Comparison of ENCODE assay signal across 8 mouse cellular contexts in genomic region chr5:53523046-53523445, GRCm38 (mm10). TPM values are rescaled to one million over a fixed set of nuclear protein-coding genes. Genes with fewer than 3 reads are reported as not detected.
DNase-seq lines count a peak whose midpoint lies in the region; ATAC-seq lines count a peak whose summit lies in the region.

No protein-coding gene starts in this region.

- H3K4me1 ChIP-seq in neural tube, embryonic 15.5 days: peaks cover 17% of the 10 kb centered on the region

- peak; percentile 51; the same call in 1 of the 2 replicates for ATAC-seq in neural tube, embryonic 15.5 days (ENCODE audit: low FRiP score)
- ATAC-seq in inflammation-experienced regulatory T-cells, adult 6 months: no peak

- no peaks in the 10 kb centered on the region for H3K36me3 ChIP-seq in neural tube, embryonic 15.5 days

- no peak overlapping the region for H3K4me2 ChIP-seq in neural tube, embryonic 15.5 days

- peak; percentile 29 to 51 for DNase-seq in left cerebral cortex, adult 18-20 months (ENCODE audit: low spot score in 2 of 2)
- DNase-seq in left cerebral cortex, adult 11 months (ENCODE audit: low spot score): no peak
- peak; percentile 66 for DNase-seq in brain, adult 2 months (ENCODE audit: low read depth, low spot score)
- peak; percentile 47 to 69 for DNase-seq in heart, adult 9 months (ENCODE audit: low spot score in 2 of 2)
- peak; percentile 37 for DNase-seq in layer of hippocampus, adult 11-12 months (ENCODE audit: low spot score)
- no peak for DNase-seq in thymus, postnatal 4 days

- no peaks in the 10 kb centered on the region for H3K9me3 ChIP-seq in neural tube, embryonic 15.5 days (replicated peaks)

- no peak overlapping the region; the same call in 1 of the 2 replicates for H3K27ac ChIP-seq in neural tube, embryonic 15.5 days (replicated peaks)

- no peak overlapping the region for H3K4me3 ChIP-seq in neural tube, embryonic 15.5 days (replicated peaks)

- WGBS in neural tube, embryonic 15.5 days: 33% methylated on average over 3 of the region's 3 CpGs

- no peaks in the 10 kb centered on the region for H3K27me3 ChIP-seq in neural tube, embryonic 15.5 days (replicated peaks)

- H3K9ac ChIP-seq in neural tube, embryonic 15.5 days (replicated peaks): no peak overlapping the region

RNA-seq across cellular contexts. Expression of gene Rbpj, which starts 57.1 kb away (rescaled TPM):
- total RNA-seq in left cerebral cortex, adult 18-20 months (2021): 10 to 100 TPM; 27.8 to 29.0 TPM
- 23.9 and 24.7 TPM in 2 replicates for polyA plus RNA-seq in neural tube, embryonic 15.5 days (2015; fragmentation: Nextera tagmentation; extraction: Ambion mirVana)
- 10 to 100 TPM; 52.1 to 67.1 (median 63.0) TPM for polyA plus RNA-seq in inflammation-experienced regulatory T-cells, adult 6 months (2017; shearing (Covaris generic))

Comparison
In these comparisons a context has a peak if more than half of its experiments do, and no peak if none do; other contexts are left out.
1. DNase-seq: peak in left cerebral cortex, adult 18-20 months (2 of 2), brain, adult 2 months (single experiment), heart, adult 9 months (2 of 2) and layer of hippocampus, adult 11-12 months (single experiment); none in left cerebral cortex, adult 11 months (single experiment) and thymus, postnatal 4 days (single experiment).